Mouse (Mus musculus): ENCODE measurements at regions not wholly inside any gene's neighbourhood (a gene's known extent, or its start where the extent isn't known, plus 50 kb on each side); places are given as distances from the start of the nearest gene placed in this dataset.
A peak's percentile ranks its signal among the peaks of the same experiment; 100 is the strongest.

GRCm38 (mm10) chr16:76611061-76611460, 237.4 kb upstream of the Nrip1 start:
- no peak for ATAC-seq (replicated peaks; ENCODE audit: low FRiP score)
- no peaks in the 10 kb centered on the region for H3K36me3 ChIP-seq
- no peak overlapping the region for H3K27ac ChIP-seq
- no peak overlapping the region for H3K9ac ChIP-seq
- H3K9me3 ChIP-seq (replicated peaks) = no peaks in the 10 kb centered on the region
- no peak overlapping the region for H3K4me2 ChIP-seq
- no peaks in the 10 kb centered on the region for H3K27me3 ChIP-seq
- H3K4me3 ChIP-seq (replicated peaks) = no peak overlapping the region
- no peaks in the 10 kb centered on the region for H3K4me1 ChIP-seq

DNA sequence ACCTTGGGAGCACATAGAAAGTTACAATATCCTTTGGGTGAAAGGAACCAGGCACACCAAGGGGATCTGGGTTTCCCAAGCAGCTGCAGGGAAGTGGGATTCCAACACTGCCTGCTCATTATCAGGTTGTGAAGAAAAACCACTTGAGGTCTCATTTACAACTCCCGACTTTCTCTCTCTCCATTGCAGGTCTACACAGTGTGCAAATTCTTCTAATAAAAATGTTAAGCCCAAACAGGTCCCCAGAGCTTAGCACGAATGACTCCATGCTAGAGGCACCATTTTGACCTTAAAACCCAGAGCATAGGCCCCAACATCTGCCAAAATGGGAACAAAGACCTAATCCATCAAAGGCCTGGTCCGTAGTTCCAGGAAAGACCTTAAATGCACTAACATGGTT, 231.3 kb upstream of the Nrip1 start:
- H3K4me3 ChIP-seq (replicated peaks) = no peak overlapping the region
- H3K27ac ChIP-seq = no peak overlapping the region
- no peaks in the 10 kb centered on the region for H3K9me3 ChIP-seq (replicated peaks)
- H3K36me3 ChIP-seq = no peaks in the 10 kb centered on the region
- WGBS = 82% methylated on average over 3 of the region's 3 CpGs
- H3K9ac ChIP-seq = no peak overlapping the region
- no peak overlapping the region for H3K4me2 ChIP-seq
- H3K4me1 ChIP-seq = no peaks in the 10 kb centered on the region
- no peak for ATAC-seq (replicated peaks; ENCODE audit: low FRiP score)
- no peaks in the 10 kb centered on the region for H3K27me3 ChIP-seq

DNA sequence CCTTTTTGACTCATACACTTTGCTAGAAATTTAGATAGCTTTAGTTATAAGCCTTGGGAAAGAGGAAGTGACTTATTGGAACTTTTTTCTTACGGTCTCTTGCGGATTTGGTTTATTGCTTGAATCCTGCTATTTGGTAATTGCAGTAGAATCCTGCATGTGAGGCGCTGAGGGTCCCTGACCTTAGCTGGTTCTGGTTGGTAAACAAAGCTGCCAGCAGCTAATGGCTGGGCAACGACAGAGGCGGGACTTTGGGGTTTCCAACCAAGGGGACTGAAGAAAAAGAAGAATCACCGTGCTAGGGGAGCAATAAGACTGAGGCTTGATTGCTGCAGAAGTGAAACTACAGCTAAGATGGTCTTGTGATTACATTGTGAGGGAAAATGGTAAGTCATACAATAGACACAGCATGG, 230.2 kb upstream of the Nrip1 start:
- H3K27me3 ChIP-seq = no peaks in the 10 kb centered on the region
- WGBS = 32% methylated on average over 6 of the region's 6 CpGs
- no peak overlapping the region for H3K9ac ChIP-seq
- H3K4me2 ChIP-seq = no peak overlapping the region
- H3K36me3 ChIP-seq = no peaks in the 10 kb centered on the region
- H3K4me1 ChIP-seq = no peaks in the 10 kb centered on the region
- H3K27ac ChIP-seq = no peak overlapping the region
- no peaks in the 10 kb centered on the region for H3K9me3 ChIP-seq (replicated peaks)
- no peak for ATAC-seq (replicated peaks; ENCODE audit: low FRiP score)
- no peak overlapping the region for H3K4me3 ChIP-seq (replicated peaks)

- no peak for ATAC-seq (replicated peaks; ENCODE audit: low FRiP score)
- Histone ChIP-seq H3K4me1 (no peaks in the 10 kb centered on the region), H3K9me3 (replicated peaks) (no peaks in the 10 kb centered on the region), H3K9ac (no peak overlapping the region), H3K4me3 (replicated peaks) (no peak overlapping the region), H3K36me3 (no peaks in the 10 kb centered on the region), H3K27me3 (no peaks in the 10 kb centered on the region), H3K27ac (no peak overlapping the region), H3K4me2 (no peak overlapping the region)
- WGBS = 65% methylated on average over 1 of the region's 1 CpGs
Measured at GRCm38 (mm10) chr16:76603431-76603830, 229.8 kb upstream of the Nrip1 start.

DNA sequence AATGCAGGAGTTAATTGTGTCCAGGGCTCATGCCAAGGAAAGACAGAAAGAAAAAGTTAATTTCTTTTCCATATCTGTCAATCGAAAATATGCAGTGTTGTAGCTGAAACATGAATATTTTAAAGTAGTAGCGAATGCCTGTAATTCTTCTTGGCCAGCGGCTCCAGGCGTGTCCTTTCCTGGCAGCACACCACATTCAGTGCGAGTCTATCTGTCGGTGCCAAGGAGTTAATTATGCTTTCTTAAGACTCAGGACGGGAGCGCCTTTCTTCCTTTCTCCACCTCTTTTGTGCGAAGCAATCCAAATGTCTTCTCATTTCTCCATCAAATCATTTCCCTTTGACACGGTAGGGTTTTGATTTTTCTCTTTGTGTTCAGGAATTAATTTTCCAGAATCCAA, 226.5 kb upstream of the Nrip1 start:
- Histone ChIP-seq H3K9me3 (replicated peaks) (no peaks in the 10 kb centered on the region), H3K4me2 (no peak overlapping the region), H3K36me3 (no peaks in the 10 kb centered on the region), H3K27ac (no peak overlapping the region), H3K9ac (no peak overlapping the region), H3K27me3 (no peaks in the 10 kb centered on the region), H3K4me1 (no peaks in the 10 kb centered on the region), H3K4me3 (replicated peaks) (no peak overlapping the region)
- 76% methylated on average over 10 of the region's 10 CpGs for WGBS
- ATAC-seq (replicated peaks; ENCODE audit: low FRiP score) = no peak

- peak; percentile 76 for ATAC-seq (replicated peaks; ENCODE audit: low FRiP score)
Measured at GRCm38 (mm10) chr16:76591956-76592768, 218.5 kb upstream of the Nrip1 start.

DNA sequence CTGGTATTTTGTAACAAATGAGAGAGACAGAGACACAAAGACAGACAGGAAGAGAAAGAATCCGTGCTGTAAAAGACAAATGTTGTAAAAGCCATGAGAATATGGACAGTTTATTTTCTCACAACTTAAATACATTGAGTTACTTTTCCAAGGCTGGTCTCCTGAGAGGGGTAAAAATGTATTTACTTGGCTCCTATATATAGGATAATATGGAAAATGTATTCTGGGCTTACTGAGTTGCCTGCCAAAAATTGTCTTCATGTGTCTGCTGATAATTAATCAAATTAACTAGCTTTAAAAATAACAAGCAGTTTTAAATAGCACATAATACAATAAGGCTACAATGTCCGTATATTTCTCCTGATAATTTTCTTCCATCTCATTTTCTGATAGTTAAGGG, 216.2 kb upstream of the Nrip1 start:
- ATAC-seq (replicated peaks; ENCODE audit: low FRiP score) = no peak
- Histone ChIP-seq H3K4me2 (no peak overlapping the region), H3K27ac (no peak overlapping the region), H3K27me3 (no peaks in the 10 kb centered on the region), H3K4me3 (replicated peaks) (no peak overlapping the region), H3K9me3 (replicated peaks) (no peaks in the 10 kb centered on the region), H3K4me1 (peaks cover 16% of the 10 kb centered on the region), H3K9ac (no peak overlapping the region), H3K36me3 (no peaks in the 10 kb centered on the region)
- WGBS = 49% methylated on average over 2 of the region's 2 CpGs

More at GRCm38 (mm10) chr16:76591956-76592768, 218.5 kb upstream of the Nrip1 start:
- Histone ChIP-seq H3K4me1 (peaks cover 16% of the 10 kb centered on the region), H3K27me3 (no peaks in the 10 kb centered on the region), H3K4me2 (no peak overlapping the region), H3K36me3 (no peaks in the 10 kb centered on the region), H3K27ac (0 out of 2 replicates have a peak overlapping the region, but pooled peaks have one; percentile 45), H3K9me3 (replicated peaks) (no peaks in the 10 kb centered on the region), H3K9ac (no peak overlapping the region), H3K4me3 (replicated peaks) (no peak overlapping the region)
- 49% methylated on average over 4 of the region's 4 CpGs for WGBS

GRCm38 (mm10) chr16:76577206-76577605, 203.6 kb upstream of the Nrip1 start:
- H3K4me2 ChIP-seq = no peak overlapping the region
- no peaks in the 10 kb centered on the region for H3K36me3 ChIP-seq
- H3K27ac ChIP-seq = no peak overlapping the region
- WGBS = 81% methylated on average over 2 of the region's 2 CpGs
- no peaks in the 10 kb centered on the region for H3K4me1 ChIP-seq
- no peaks in the 10 kb centered on the region for H3K27me3 ChIP-seq
- no peak for ATAC-seq (replicated peaks; ENCODE audit: low FRiP score)
- no peak overlapping the region for H3K4me3 ChIP-seq (replicated peaks)
- H3K9me3 ChIP-seq (replicated peaks) = no peaks in the 10 kb centered on the region
- no peak overlapping the region for H3K9ac ChIP-seq

DNA sequence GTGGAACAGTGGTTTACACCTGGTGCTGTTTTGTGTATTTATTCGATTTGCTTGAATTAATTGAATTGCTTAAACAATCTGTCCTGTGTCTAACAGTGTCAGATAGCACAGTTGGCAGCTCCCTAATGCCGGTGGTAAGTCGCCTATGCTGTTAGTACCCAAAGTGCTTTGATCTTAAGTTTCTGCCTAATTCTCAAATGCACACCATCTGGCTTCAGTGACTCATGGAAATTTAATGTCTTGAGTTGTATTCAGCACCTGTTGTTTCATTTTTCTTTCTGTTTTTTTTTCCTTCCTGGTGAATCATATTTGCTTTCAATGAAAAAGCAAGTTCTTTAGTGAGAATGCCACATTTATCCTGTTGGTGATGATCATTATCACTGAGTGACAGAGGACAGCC, 201.7 kb upstream of the Nrip1 start:
- no peak overlapping the region for H3K9ac ChIP-seq
- H3K36me3 ChIP-seq = no peaks in the 10 kb centered on the region
- H3K27me3 ChIP-seq = no peaks in the 10 kb centered on the region
- H3K27ac ChIP-seq = no peak overlapping the region
- H3K4me3 ChIP-seq (replicated peaks) = no peak overlapping the region
- no peak overlapping the region for H3K4me2 ChIP-seq
- no peaks in the 10 kb centered on the region for H3K9me3 ChIP-seq (replicated peaks)
- no peaks in the 10 kb centered on the region for H3K4me1 ChIP-seq
- 73% methylated on average over 3 of the region's 3 CpGs for WGBS
- no peak for ATAC-seq (replicated peaks; ENCODE audit: low FRiP score)

DNA sequence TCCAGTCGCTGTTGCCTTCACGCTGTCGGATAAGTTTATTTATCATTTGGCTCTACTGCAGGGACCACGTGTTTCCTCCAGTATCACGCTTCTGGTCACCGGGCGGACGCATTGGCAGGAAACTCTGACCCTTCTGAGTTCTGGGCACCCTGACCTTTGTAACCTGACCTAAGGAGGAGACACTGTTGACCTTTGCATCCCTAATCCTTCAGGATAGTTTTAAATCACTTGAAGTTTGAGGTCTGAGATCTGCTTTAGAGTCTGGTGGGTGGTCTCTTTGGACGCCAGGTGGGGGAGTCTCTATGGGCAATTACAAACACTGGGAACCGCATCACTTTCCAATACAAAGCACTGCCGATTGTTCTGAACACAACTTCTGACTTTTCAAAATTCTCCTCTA, 192.6 kb upstream of the Nrip1 start:
- H3K9me3 ChIP-seq (replicated peaks) = no peaks in the 10 kb centered on the region
- peak overlapping the region; percentile 24; the same call in 1 of the 2 replicates for H3K4me2 ChIP-seq
- WGBS = 8% methylated on average over 11 of the region's 11 CpGs
- no peaks in the 10 kb centered on the region for H3K36me3 ChIP-seq
- H3K27me3 ChIP-seq = no peaks in the 10 kb centered on the region
- H3K4me1 ChIP-seq = peaks cover 9% of the 10 kb centered on the region; the same call in 1 of the 2 replicates
- H3K4me3 ChIP-seq (replicated peaks) = no peak overlapping the region
- no peak overlapping the region for H3K9ac ChIP-seq
- 0 out of 2 replicates have a peak, but pooled peaks have one; percentile 46 for ATAC-seq (replicated peaks; ENCODE audit: low FRiP score)
- no peak overlapping the region for H3K27ac ChIP-seq

DNA sequence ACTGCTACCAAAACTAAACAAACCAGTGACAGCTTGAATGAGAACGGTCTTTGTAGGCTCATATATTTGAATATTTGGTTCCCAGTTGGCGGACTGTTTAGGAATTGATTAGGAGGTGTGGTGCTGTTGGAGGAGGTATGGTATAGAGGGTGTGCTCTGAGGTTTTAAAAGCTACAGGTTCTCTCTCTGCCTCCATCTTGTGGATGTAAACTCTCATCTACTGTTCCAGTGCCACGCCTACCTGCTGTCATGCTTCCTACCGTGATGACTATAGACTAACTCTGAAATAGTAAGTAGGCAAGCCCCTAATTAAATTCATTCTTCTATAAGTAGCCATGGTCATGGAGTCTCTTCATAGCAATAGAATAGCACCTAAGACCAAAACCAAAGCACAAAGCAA, 181.2 kb upstream of the Nrip1 start:
- no peaks in the 10 kb centered on the region for H3K9me3 ChIP-seq (replicated peaks)
- ATAC-seq (replicated peaks; ENCODE audit: low FRiP score) = no peak
- H3K27ac ChIP-seq = no peak overlapping the region
- no peak overlapping the region for H3K4me3 ChIP-seq (replicated peaks)
- no peaks in the 10 kb centered on the region for H3K36me3 ChIP-seq
- H3K4me1 ChIP-seq = no peaks in the 10 kb centered on the region
- 88% methylated on average over 4 of the region's 4 CpGs for WGBS
- H3K9ac ChIP-seq = no peak overlapping the region
- H3K4me2 ChIP-seq = no peak overlapping the region
- no peaks in the 10 kb centered on the region for H3K27me3 ChIP-seq

GRCm38 (mm10) chr16:76549628-76550027, 176.0 kb upstream of the Nrip1 start:
- no peaks in the 10 kb centered on the region for H3K36me3 ChIP-seq
- no peaks in the 10 kb centered on the region for H3K27me3 ChIP-seq
- 82% methylated on average over 5 of the region's 5 CpGs for WGBS
- H3K9me3 ChIP-seq (replicated peaks) = peaks cover 2% of the 10 kb centered on the region; the same call in 1 of the 2 replicates
- no peak overlapping the region for H3K4me2 ChIP-seq
- no peak for ATAC-seq (replicated peaks; ENCODE audit: low FRiP score)
- no peak overlapping the region for H3K9ac ChIP-seq
- no peak overlapping the region for H3K27ac ChIP-seq
- no peaks in the 10 kb centered on the region for H3K4me1 ChIP-seq
- no peak overlapping the region for H3K4me3 ChIP-seq (replicated peaks)

- ATAC-seq (replicated peaks; ENCODE audit: low FRiP score) = no peak
- Histone ChIP-seq H3K9me3 (replicated peaks) (peaks cover 2% of the 10 kb centered on the region; the same call in 1 of the 2 replicates), H3K27me3 (no peaks in the 10 kb centered on the region), H3K4me2 (no peak overlapping the region), H3K9ac (no peak overlapping the region), H3K4me3 (replicated peaks) (no peak overlapping the region), H3K36me3 (no peaks in the 10 kb centered on the region), H3K4me1 (no peaks in the 10 kb centered on the region), H3K27ac (no peak overlapping the region)
- 72% methylated on average over 4 of the region's 4 CpGs for WGBS
Measured at GRCm38 (mm10) chr16:76547087-76547486, 173.5 kb upstream of the Nrip1 start.

Data from kidney, embryonic 15.5 days (tissue).